Mouse (Mus musculus): ENCODE data around the gene Cul3. TPM values are rescaled to one million over a fixed set of nuclear protein-coding genes. Genes with fewer than 3 reads are reported as not detected.
A peak's percentile ranks its signal among the peaks of the same experiment; 100 is the strongest.

Cul3 gene
- polyA plus RNA-seq, 1 experiment from 2014 or later: 43.2 TPM

DNA sequence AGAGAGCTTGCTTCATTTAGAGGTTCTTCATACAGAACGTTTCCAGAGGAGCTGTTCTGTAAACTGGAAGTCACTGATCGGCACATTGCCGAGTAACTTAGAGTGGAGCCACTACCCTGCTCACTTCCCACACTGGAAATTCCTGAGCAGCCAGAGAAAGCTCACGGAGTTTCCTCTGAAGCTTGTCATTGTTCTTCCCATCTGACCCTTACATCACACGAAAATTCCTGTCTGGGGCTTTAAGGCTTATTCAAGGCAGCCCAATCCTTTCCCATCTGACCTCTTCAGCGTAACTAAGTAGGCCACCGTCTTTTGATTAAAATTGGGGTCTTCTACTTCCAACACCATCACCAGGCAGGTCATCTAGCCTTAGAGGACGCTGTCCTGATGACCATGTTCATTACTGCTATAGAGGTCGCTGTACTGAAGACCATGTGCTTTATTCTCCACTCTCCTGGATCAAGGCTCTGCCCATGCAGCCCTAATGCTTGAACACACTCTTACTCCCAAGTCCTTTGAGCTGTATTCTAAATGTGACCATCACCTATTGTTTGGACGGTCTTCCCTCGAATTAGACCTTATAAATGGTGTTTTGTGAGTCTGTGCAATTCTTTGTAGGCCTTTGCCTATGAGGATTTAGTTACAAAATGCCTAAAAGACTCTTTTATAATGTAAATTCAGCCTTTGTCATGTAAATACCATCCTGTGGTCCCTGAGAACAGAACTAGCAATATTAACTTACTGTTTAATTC lies 103.2 kb downstream of the Cul3 start:
- Histone ChIP-seq H3K27ac (no peak overlapping the region), H3K9me3 (replicated peaks; ENCODE audit: low read length) (no peaks in the 10 kb centered on the region), H3K27me3 (ENCODE audit: insufficient read depth, low read length) (no peaks in the 10 kb centered on the region), H3K9ac (ENCODE audit: low read depth, low read length) (no peak overlapping the region), H3K36me3 (ENCODE audit: insufficient read depth, low read length) (no peaks in the 10 kb centered on the region), H3K4me1 (replicated peaks; ENCODE audit: insufficient read depth, low read length) (no peaks in the 10 kb centered on the region), H3K4me2 (ENCODE audit: low read length) (no peak overlapping the region), H3K4me3 (replicated peaks; ENCODE audit: low read depth, low read length) (no peak overlapping the region)
- DNase-seq (ENCODE audit: low spot score): no peak
- ATAC-seq (replicated peaks; ENCODE audit: low FRiP score, low read depth): no peak
- TF ChIP-seq CTCF (IDR thresholded peaks at IDR 0.05; ENCODE audit: low read depth): no peak
- 70% methylated on average over 11 of the region's 11 CpGs for WGBS

DNA sequence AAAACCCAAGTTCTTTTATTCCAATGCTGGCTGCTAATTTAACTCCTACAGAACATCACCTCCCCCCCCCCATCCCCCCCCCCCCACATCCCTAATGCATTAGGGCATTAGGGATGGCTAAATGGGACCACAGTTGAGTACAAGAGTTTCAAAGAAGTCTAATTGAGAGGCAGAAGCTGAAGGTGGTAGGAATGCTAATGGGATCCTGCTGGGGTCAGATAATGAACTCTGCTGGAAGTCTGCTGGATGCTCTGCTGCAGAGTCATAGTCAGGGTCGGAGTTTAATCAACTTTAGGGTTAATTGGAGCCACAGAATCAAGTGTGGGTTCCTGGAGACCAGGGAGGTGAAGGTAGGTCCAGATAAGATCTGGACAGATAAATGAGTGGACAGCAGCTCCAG lies 104.2 kb downstream of the Cul3 start:
- Histone ChIP-seq H3K36me3 (ENCODE audit: insufficient read depth, low read length) (no peaks in the 10 kb centered on the region), H3K4me1 (replicated peaks; ENCODE audit: insufficient read depth, low read length) (no peaks in the 10 kb centered on the region), H3K9me3 (replicated peaks; ENCODE audit: low read length) (no peaks in the 10 kb centered on the region), H3K27me3 (ENCODE audit: insufficient read depth, low read length) (no peaks in the 10 kb centered on the region), H3K27ac (no peak overlapping the region), H3K9ac (ENCODE audit: low read depth, low read length) (no peak overlapping the region), H3K4me2 (ENCODE audit: low read length) (no peak overlapping the region), H3K4me3 (replicated peaks; ENCODE audit: low read depth, low read length) (no peak overlapping the region)
- no peak for DNase-seq (ENCODE audit: low spot score)
- no peak for ATAC-seq (replicated peaks; ENCODE audit: low FRiP score, low read depth)
- no peak for TF ChIP-seq CTCF (IDR thresholded peaks at IDR 0.05; ENCODE audit: low read depth)
- WGBS: 11% methylated on average over 1 of the region's 1 CpGs

DNA sequence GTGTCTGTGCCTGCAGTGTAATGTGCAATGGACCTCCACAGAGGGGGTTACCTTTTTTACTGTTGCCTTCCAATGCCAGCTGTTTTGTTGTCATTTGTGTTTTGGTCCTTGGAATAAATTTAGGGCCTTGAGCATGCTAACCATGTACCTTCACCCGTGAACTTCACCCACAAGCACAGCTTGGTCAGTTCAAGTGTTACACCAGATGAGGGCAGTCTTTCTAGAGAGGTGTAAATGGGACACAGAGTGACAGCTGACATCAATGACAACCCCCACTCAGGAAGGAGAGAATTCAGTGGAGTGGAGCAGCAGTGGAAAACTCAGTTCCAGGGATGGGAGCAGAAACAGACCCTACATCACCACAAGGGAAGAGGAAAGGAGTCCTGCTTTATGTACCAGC lies 109.7 kb downstream of the Cul3 start:
- H3K27ac ChIP-seq: no peak overlapping the region
- no peaks in the 10 kb centered on the region for H3K27me3 ChIP-seq (ENCODE audit: insufficient read depth, low read length)
- ATAC-seq (replicated peaks; ENCODE audit: low FRiP score, low read depth) (no peak), DNase-seq (ENCODE audit: low spot score) (no peak)
- 63% methylated on average over 1 of the region's 1 CpGs for WGBS
- no peak overlapping the region for H3K4me3 ChIP-seq (replicated peaks; ENCODE audit: low read depth, low read length)
- H3K36me3 ChIP-seq (ENCODE audit: insufficient read depth, low read length): no peaks in the 10 kb centered on the region
- no peak overlapping the region for H3K4me2 ChIP-seq (ENCODE audit: low read length)
- H3K9me3 ChIP-seq (replicated peaks; ENCODE audit: low read length): no peaks in the 10 kb centered on the region
- TF ChIP-seq CTCF (IDR thresholded peaks at IDR 0.05; ENCODE audit: low read depth): peak; percentile 35; the same call in 1 of the 2 replicates
- no peaks in the 10 kb centered on the region for H3K4me1 ChIP-seq (replicated peaks; ENCODE audit: insufficient read depth, low read length)
- no peak overlapping the region for H3K9ac ChIP-seq (ENCODE audit: low read depth, low read length)

DNA sequence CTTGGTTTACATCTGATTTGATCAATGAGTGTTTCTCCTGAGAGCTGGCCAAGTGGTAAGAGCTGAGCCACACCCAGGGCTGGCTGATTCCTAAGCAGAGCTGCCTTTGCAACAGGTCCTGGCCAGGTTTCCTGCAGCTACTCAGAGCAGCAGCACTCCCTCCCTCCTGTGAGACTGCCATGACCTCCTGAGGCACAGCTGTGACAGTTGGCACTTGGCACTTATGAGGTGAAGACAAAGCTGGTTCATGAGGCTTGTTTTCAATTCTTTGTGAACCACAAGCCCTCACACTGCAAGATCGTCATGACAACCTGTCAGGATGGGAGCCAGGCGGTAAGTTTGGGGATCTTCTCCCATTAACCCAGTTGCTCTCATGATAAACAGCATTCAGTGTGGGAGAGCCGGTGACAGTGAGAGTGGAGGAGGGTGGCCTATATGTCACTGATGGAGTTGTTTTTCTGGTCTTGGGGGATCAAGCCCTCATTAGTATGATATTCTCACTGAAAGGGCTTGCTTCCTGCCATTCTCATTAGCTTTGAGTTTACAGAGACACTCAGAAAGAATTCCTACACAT lies 115.4 kb downstream of the Cul3 start:
- H3K27ac ChIP-seq: no peak overlapping the region
- H3K4me3 ChIP-seq (replicated peaks; ENCODE audit: low read depth, low read length): no peak overlapping the region
- no peaks in the 10 kb centered on the region for H3K9me3 ChIP-seq (replicated peaks; ENCODE audit: low read length)
- H3K36me3 ChIP-seq (ENCODE audit: insufficient read depth, low read length): no peaks in the 10 kb centered on the region
- TF ChIP-seq CTCF (IDR thresholded peaks at IDR 0.05; ENCODE audit: low read depth): no peak
- peak; percentile 54; the same call in 1 of the 2 replicates for ATAC-seq (replicated peaks; ENCODE audit: low FRiP score, low read depth)
- DNase-seq (ENCODE audit: low spot score): peak; percentile 27
- H3K4me1 ChIP-seq (replicated peaks; ENCODE audit: insufficient read depth, low read length): no peaks in the 10 kb centered on the region
- 14% methylated on average over 3 of the region's 3 CpGs for WGBS
- H3K4me2 ChIP-seq (ENCODE audit: low read length): no peak overlapping the region
- H3K27me3 ChIP-seq (ENCODE audit: insufficient read depth, low read length): no peaks in the 10 kb centered on the region
- no peak overlapping the region for H3K9ac ChIP-seq (ENCODE audit: low read depth, low read length)

DNA sequence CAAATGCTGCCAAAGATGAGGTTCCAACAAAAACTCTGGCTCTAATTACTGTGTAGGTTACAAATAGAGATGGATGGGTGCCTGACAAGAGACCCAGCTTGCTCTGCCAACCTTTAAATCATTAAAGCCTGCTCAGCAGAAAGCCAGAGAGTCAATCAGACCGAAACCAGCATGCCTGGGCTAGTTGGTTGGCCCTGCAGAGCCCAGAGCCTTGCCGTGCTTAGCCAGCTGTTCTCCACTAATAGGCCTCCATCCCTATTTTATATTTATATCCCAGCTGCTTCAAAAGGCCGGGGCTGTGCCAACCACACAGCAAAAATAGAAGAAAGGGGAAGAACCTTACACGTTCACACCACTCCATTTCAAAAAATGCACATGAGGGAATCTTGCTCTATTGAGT lies 119.1 kb downstream of the Cul3 start:
- peak; percentile 26 for DNase-seq (ENCODE audit: low spot score)
- TF ChIP-seq CTCF (IDR thresholded peaks at IDR 0.05; ENCODE audit: low read depth): no peak

DNA sequence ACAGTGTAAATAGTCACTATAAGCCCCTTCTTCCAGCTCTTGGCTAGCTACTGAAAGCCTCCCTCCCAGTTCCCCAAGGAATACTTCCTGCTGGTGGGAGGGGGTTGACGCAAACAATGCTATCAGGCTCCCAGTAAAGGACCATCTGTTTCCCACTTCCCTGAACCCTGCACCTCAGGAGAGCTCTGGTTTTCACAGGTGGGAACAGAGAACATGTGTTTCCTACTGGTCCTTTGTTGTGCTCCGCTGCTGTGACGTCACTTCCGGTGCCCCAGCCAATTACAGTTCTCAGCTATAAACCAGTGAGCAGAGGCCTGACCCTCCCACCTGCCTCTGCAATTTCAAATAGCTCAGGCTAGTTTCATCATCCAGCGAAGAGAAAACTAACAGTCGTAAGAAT lies 122.0 kb downstream of the Cul3 start, which contains the start of gene Fam124b:
TSS of gene Fam124b (minus strand) at position 206 of the 400 bp plus-strand sequence.
- ATAC-seq (replicated peaks; ENCODE audit: low FRiP score, low read depth) (0 out of 2 replicates have a peak, but pooled peaks have one; percentile 33), DNase-seq (ENCODE audit: low spot score) (peak; percentile 58)
- H3K4me2 ChIP-seq (ENCODE audit: low read length): no peak within 1 kb of the TSS
- H3K27me3 ChIP-seq (ENCODE audit: insufficient read depth, low read length): no peaks in the 10 kb centered on the region
- 65% methylated on average over 6 of the region's 6 CpGs for WGBS
- no peak for TF ChIP-seq CTCF (IDR thresholded peaks at IDR 0.05; ENCODE audit: low read depth)
- H3K27ac ChIP-seq: peak within 1 kb of the TSS; percentile 57; the same call in 1 of the 2 replicates
- no peak within 1 kb of the TSS for H3K9ac ChIP-seq (ENCODE audit: low read depth, low read length)
- no peaks in the 10 kb centered on the region for H3K4me1 ChIP-seq (replicated peaks; ENCODE audit: insufficient read depth, low read length)
- no peaks in the 10 kb centered on the region for H3K36me3 ChIP-seq (ENCODE audit: insufficient read depth, low read length)
- no peak within 1 kb of the TSS for H3K4me3 ChIP-seq (replicated peaks; ENCODE audit: low read depth, low read length)
- H3K9me3 ChIP-seq (replicated peaks; ENCODE audit: low read length): no peaks in the 10 kb centered on the region

More for the DNA sequence above, 119.1 kb downstream of the Cul3 start:
- 39% methylated on average over 4 of the region's 4 CpGs for WGBS
- no peak overlapping the region for H3K4me2 ChIP-seq (ENCODE audit: low read length)
- no peak for ATAC-seq (replicated peaks; ENCODE audit: low FRiP score, low read depth)
- H3K9ac ChIP-seq (ENCODE audit: low read depth, low read length): no peak overlapping the region
- no peak overlapping the region for H3K4me3 ChIP-seq (replicated peaks; ENCODE audit: low read depth, low read length)
- H3K4me1 ChIP-seq (replicated peaks; ENCODE audit: insufficient read depth, low read length): no peaks in the 10 kb centered on the region
- no peaks in the 10 kb centered on the region for H3K9me3 ChIP-seq (replicated peaks; ENCODE audit: low read length)
- H3K27ac ChIP-seq: no peak overlapping the region
- H3K27me3 ChIP-seq (ENCODE audit: insufficient read depth, low read length): no peaks in the 10 kb centered on the region
- H3K36me3 ChIP-seq (ENCODE audit: insufficient read depth, low read length): no peaks in the 10 kb centered on the region

Other genes starting within 250 kb of the Cul3 start
- gene Fam124b, start 122.0 kb downstream of the Cul3 start, polyA plus RNA-seq (2015; fragmentation: Nextera tagmentation; extraction: Ambion mirVana): 0.54 TPM in 2 replicates
- not detected in 2 replicates for gene Gm45261, start 121.0 kb upstream of the Cul3 start, polyA plus RNA-seq (2015; fragmentation: Nextera tagmentation; extraction: Ambion mirVana)